Mouse (Mus musculus): Measurements from ENCODE around the gene Rrp9. TPM values are rescaled to one million over a fixed set of nuclear protein-coding genes. Genes with fewer than 3 reads are reported as not detected.

Rrp9 gene
- polyA plus RNA-seq, 1 experiment from 2014 or later = 36.2 TPM

DNA sequence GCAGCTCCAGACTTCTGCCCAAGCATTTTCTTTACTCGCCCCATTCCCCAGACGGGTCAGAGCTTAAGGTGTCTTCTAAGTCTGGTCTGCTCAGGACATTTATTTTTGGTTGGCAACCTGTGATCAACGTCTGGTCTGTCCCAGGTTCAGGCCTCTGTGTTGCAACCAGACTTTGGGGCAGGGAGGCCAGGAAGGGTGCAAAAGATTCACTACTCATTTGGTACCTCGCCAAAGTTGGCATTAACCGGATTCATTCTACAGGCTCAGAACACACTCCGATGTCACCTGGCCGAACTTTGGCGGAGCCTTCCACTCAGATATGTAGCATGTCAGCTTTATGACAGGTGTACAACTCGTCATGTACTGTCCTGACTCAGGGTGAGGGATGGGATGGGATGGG lies 27.8 kb upstream of the Rrp9 start:
- peak; percentile 29; the same call in 1 of the 2 replicates for ATAC-seq (ENCODE audit: low read depth)
- Histone ChIP-seq H3K4me3 (ENCODE audit: low read depth, low read length) (peak overlapping the region; percentile 53), H3K9ac (replicated peaks; ENCODE audit: low read depth, low read length) (0 out of 2 replicates have a peak overlapping the region, but pooled peaks have one; percentile 3), H3K27ac (ENCODE audit: low read depth, low read length) (peak overlapping the region; percentile 70), H3K36me3 (ENCODE audit: control insufficient read depth, insufficient read depth, low read length) (no peaks in the 10 kb centered on the region), H3K4me2 (ENCODE audit: low read depth, low read length) (peak overlapping the region; percentile 78), H3K4me1 (ENCODE audit: control insufficient read depth, insufficient read depth, low read length) (peaks cover 24% of the 10 kb centered on the region), H3K27me3 (ENCODE audit: control insufficient read depth, insufficient read depth, low read length) (no peaks in the 10 kb centered on the region), H3K9me3 (ENCODE audit: control insufficient read depth, low read length) (no peaks in the 10 kb centered on the region)
- WGBS = 40% methylated on average over 9 of the region's 9 CpGs

DNA sequence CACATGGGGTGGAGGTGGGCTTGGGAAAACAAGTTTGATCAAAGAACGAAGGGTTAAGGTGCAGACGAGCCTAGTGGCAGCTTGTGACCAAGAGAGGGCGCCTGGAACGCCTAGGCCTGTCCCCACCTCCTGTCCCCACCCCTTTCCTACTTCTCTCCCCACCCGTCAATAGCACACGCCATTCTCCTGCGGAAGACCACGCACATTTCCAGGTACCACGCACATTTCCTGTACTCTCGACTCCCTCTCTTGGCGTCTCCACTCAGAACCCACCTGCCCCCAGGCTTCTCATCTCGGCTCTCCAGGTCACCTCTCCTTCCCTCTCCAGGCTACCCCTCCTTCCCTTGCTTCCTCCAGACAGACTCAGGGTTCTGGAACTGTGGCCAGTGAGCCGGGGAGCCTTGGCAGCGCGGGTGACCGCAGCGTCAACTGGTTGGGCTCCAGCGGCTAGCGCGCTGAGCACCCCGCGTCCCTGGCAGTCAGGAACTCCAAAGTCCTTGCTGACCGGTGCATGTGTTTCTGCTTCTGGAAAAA lies 27.2 kb upstream of the Rrp9 start:
- peak overlapping the region; percentile 47 for H3K9ac ChIP-seq (replicated peaks; ENCODE audit: low read depth, low read length)
- peak; percentile 69; the same call in 1 of the 2 replicates for ATAC-seq (ENCODE audit: low read depth)
- 2% methylated on average over 23 of the region's 23 CpGs for WGBS
- no peaks in the 10 kb centered on the region for H3K36me3 ChIP-seq (ENCODE audit: control insufficient read depth, insufficient read depth, low read length)
- peaks cover 24% of the 10 kb centered on the region for H3K4me1 ChIP-seq (ENCODE audit: control insufficient read depth, insufficient read depth, low read length)
- no peaks in the 10 kb centered on the region for H3K9me3 ChIP-seq (ENCODE audit: control insufficient read depth, low read length)
- peak overlapping the region; percentile 35 for H3K4me3 ChIP-seq (ENCODE audit: low read depth, low read length)
- H3K27ac ChIP-seq (ENCODE audit: low read depth, low read length) = peak overlapping the region; percentile 66; the same call in 1 of the 2 replicates
- no peaks in the 10 kb centered on the region for H3K27me3 ChIP-seq (ENCODE audit: control insufficient read depth, insufficient read depth, low read length)
- peak overlapping the region; percentile 78 for H3K4me2 ChIP-seq (ENCODE audit: low read depth, low read length)

DNA sequence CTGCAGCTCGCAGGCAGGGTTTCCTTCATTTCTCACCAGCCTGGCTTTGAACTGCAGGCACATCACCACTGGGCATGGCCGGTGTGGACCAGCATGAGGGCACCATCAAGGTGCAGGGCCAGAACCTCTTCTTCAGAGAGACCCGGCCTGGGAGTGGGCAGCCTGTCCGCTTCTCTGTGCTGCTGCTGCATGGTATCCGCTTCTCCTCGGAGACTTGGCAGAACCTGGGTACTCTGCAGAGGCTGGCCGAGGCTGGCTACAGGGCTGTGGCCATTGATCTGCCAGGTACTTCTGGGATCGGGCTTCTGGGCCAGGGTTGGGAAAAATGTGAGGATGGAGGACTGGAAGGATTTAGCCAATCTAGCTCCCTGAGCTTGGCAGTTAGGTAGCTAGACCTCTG lies 25.8 kb upstream of the Rrp9 start:
- H3K4me2 ChIP-seq (ENCODE audit: low read depth, low read length) = no peak overlapping the region
- 93% methylated on average over 8 of the region's 8 CpGs for WGBS
- no peak overlapping the region for H3K9ac ChIP-seq (replicated peaks; ENCODE audit: low read depth, low read length)
- H3K4me3 ChIP-seq (ENCODE audit: low read depth, low read length) = no peak overlapping the region
- no peaks in the 10 kb centered on the region for H3K36me3 ChIP-seq (ENCODE audit: control insufficient read depth, insufficient read depth, low read length)
- ATAC-seq (ENCODE audit: low read depth) = no peak
- H3K9me3 ChIP-seq (ENCODE audit: control insufficient read depth, low read length) = no peaks in the 10 kb centered on the region
- no peaks in the 10 kb centered on the region for H3K27me3 ChIP-seq (ENCODE audit: control insufficient read depth, insufficient read depth, low read length)
- no peak overlapping the region for H3K27ac ChIP-seq (ENCODE audit: low read depth, low read length)
- H3K4me1 ChIP-seq (ENCODE audit: control insufficient read depth, insufficient read depth, low read length) = peaks cover 24% of the 10 kb centered on the region

DNA sequence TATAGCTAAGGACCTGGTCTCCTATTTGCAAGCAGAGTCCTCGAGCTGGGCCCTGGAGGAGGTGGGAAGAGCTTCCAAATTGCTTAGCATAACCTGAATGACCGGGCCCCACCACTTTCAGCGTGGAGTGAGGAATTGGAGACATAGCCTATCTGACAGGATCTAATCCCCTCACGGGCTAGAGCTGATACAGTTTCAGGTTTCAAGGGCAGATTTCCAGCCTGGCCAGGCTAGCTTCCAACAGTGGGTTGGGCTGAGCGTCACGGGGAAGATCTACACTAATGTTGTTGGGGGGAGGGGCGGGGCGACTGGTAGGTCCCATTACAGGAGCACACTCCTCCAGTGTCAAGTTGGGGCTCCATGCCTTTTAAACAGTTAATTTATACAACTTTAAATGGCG lies 25.1 kb upstream of the Rrp9 start:
- Histone ChIP-seq H3K4me3 (ENCODE audit: low read depth, low read length) (no peak overlapping the region), H3K36me3 (ENCODE audit: control insufficient read depth, insufficient read depth, low read length) (no peaks in the 10 kb centered on the region), H3K27me3 (ENCODE audit: control insufficient read depth, insufficient read depth, low read length) (no peaks in the 10 kb centered on the region), H3K9ac (replicated peaks; ENCODE audit: low read depth, low read length) (no peak overlapping the region), H3K4me1 (ENCODE audit: control insufficient read depth, insufficient read depth, low read length) (peaks cover 30% of the 10 kb centered on the region), H3K27ac (ENCODE audit: low read depth, low read length) (no peak overlapping the region), H3K9me3 (ENCODE audit: control insufficient read depth, low read length) (no peaks in the 10 kb centered on the region), H3K4me2 (ENCODE audit: low read depth, low read length) (no peak overlapping the region; the same call in 1 of the 2 replicates)
- no peak for ATAC-seq (ENCODE audit: low read depth)
- 19% methylated on average over 9 of the region's 9 CpGs for WGBS

DNA sequence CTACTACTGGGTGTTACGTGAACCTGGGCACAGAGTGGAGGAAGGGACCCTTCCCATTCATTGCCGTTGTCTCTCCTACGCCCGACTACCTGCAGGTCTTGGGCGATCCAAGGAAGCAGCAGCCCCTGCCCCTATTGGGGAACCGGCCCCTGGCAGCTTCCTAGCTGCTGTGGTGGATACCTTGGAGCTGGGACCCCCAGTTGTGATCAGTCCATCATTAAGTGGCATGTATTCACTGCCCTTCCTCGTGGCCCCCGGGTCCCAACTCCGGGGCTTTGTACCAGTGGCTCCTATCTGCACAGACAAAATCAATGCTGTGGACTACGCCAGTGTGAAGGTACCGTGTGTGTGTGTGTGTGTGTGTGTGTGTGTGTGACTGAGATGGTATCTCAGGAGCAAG lies 24.5 kb upstream of the Rrp9 start:
- Histone ChIP-seq H3K4me2 (ENCODE audit: low read depth, low read length) (no peak overlapping the region), H3K27me3 (ENCODE audit: control insufficient read depth, insufficient read depth, low read length) (no peaks in the 10 kb centered on the region), H3K36me3 (ENCODE audit: control insufficient read depth, insufficient read depth, low read length) (no peaks in the 10 kb centered on the region), H3K9ac (replicated peaks; ENCODE audit: low read depth, low read length) (no peak overlapping the region), H3K4me3 (ENCODE audit: low read depth, low read length) (no peak overlapping the region), H3K4me1 (ENCODE audit: control insufficient read depth, insufficient read depth, low read length) (peaks cover 37% of the 10 kb centered on the region), H3K9me3 (ENCODE audit: control insufficient read depth, low read length) (no peaks in the 10 kb centered on the region), H3K27ac (ENCODE audit: low read depth, low read length) (no peak overlapping the region)
- WGBS = 78% methylated on average over 11 of the region's 11 CpGs
- ATAC-seq (ENCODE audit: low read depth) = no peak

DNA sequence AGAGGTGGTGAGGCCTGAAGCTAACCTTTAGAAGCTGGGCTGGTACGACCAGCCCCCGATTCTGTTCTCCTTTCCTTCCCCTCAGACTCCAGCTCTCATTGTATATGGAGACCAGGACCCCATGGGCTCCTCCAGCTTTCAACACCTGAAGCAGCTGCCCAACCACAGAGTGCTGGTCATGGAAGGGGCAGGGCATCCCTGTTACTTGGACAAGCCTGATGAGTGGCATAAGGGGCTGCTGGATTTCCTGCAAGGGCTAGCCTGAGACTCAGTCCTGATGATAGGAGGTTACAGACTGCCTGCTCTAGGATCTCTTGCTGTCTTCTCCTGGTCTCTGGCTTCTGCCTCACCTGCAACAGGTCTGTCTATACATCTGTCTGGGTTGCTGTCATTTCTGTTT lies 23.9 kb upstream of the Rrp9 start:
- Histone ChIP-seq H3K27ac (ENCODE audit: low read depth, low read length) (no peak overlapping the region), H3K9me3 (ENCODE audit: control insufficient read depth, low read length) (no peaks in the 10 kb centered on the region), H3K4me3 (ENCODE audit: low read depth, low read length) (no peak overlapping the region), H3K27me3 (ENCODE audit: control insufficient read depth, insufficient read depth, low read length) (no peaks in the 10 kb centered on the region), H3K9ac (replicated peaks; ENCODE audit: low read depth, low read length) (no peak overlapping the region), H3K4me2 (ENCODE audit: low read depth, low read length) (no peak overlapping the region; the same call in 1 of the 2 replicates), H3K36me3 (ENCODE audit: control insufficient read depth, insufficient read depth, low read length) (no peaks in the 10 kb centered on the region), H3K4me1 (ENCODE audit: control insufficient read depth, insufficient read depth, low read length) (peaks cover 43% of the 10 kb centered on the region)
- ATAC-seq (ENCODE audit: low read depth) = no peak
- 82% methylated on average over 2 of the region's 2 CpGs for WGBS

DNA sequence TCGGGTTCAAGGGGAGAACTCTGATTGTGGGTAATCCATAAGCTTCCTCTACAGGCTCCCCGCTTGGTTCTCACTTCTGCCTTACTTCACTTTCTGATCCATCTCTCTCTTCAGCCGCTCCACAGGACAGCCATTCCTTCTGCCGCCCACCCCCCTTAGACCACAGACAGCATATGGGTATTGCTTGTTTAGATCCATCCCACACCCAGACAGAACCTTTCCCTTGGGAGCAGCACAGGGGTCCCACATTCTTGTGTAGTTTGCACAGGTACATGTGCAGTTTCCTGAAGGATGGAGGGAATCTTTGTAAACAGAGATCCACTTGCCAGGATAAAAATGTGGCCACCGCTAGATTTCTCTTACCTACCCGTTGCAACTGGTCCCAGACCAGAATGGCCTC lies 23.4 kb upstream of the Rrp9 start:
- Histone ChIP-seq H3K27me3 (ENCODE audit: control insufficient read depth, insufficient read depth, low read length) (no peaks in the 10 kb centered on the region), H3K27ac (ENCODE audit: low read depth, low read length) (no peak overlapping the region), H3K4me3 (ENCODE audit: low read depth, low read length) (peak overlapping the region; percentile 66), H3K9ac (replicated peaks; ENCODE audit: low read depth, low read length) (peak overlapping the region; percentile 92; the same call in 1 of the 2 replicates), H3K9me3 (ENCODE audit: control insufficient read depth, low read length) (no peaks in the 10 kb centered on the region), H3K4me1 (ENCODE audit: control insufficient read depth, insufficient read depth, low read length) (peaks cover 47% of the 10 kb centered on the region), H3K36me3 (ENCODE audit: control insufficient read depth, insufficient read depth, low read length) (no peaks in the 10 kb centered on the region), H3K4me2 (ENCODE audit: low read depth, low read length) (peak overlapping the region; percentile 91; the same call in 1 of the 2 replicates)
- ATAC-seq (ENCODE audit: low read depth) = no peak
- WGBS = 16% methylated on average over 6 of the region's 6 CpGs

DNA sequence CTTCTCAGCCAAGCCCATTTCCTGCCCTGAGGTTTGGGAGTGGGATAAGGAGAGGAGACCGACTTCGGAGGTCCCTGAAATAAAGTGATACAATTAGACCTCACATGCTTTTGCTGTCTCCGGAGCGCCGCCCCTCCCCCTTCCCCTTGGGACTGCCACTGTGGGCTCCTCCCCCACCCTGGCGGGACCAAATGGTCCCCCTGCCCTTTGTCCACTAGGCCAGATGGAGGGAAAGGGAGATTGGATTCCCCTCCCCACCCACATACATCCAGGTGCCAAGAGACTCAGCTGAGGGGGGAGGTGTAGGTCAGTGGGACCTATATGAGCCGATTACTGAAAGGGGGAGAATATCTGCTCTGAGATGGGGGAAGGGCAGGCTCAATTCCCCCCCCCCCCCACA lies 22.9 kb upstream of the Rrp9 start:
- Histone ChIP-seq H3K36me3 (ENCODE audit: control insufficient read depth, insufficient read depth, low read length) (no peaks in the 10 kb centered on the region), H3K27me3 (ENCODE audit: control insufficient read depth, insufficient read depth, low read length) (no peaks in the 10 kb centered on the region), H3K9me3 (ENCODE audit: control insufficient read depth, low read length) (no peaks in the 10 kb centered on the region), H3K27ac (ENCODE audit: low read depth, low read length) (peak overlapping the region; percentile 92), H3K4me3 (ENCODE audit: low read depth, low read length) (peak overlapping the region; percentile 66), H3K4me2 (ENCODE audit: low read depth, low read length) (peak overlapping the region; percentile 91), H3K9ac (replicated peaks; ENCODE audit: low read depth, low read length) (peak overlapping the region; percentile 92), H3K4me1 (ENCODE audit: control insufficient read depth, insufficient read depth, low read length) (peaks cover 50% of the 10 kb centered on the region)
- ATAC-seq (ENCODE audit: low read depth) = no peak
- 0% methylated on average over 7 of the region's 7 CpGs for WGBS

DNA sequence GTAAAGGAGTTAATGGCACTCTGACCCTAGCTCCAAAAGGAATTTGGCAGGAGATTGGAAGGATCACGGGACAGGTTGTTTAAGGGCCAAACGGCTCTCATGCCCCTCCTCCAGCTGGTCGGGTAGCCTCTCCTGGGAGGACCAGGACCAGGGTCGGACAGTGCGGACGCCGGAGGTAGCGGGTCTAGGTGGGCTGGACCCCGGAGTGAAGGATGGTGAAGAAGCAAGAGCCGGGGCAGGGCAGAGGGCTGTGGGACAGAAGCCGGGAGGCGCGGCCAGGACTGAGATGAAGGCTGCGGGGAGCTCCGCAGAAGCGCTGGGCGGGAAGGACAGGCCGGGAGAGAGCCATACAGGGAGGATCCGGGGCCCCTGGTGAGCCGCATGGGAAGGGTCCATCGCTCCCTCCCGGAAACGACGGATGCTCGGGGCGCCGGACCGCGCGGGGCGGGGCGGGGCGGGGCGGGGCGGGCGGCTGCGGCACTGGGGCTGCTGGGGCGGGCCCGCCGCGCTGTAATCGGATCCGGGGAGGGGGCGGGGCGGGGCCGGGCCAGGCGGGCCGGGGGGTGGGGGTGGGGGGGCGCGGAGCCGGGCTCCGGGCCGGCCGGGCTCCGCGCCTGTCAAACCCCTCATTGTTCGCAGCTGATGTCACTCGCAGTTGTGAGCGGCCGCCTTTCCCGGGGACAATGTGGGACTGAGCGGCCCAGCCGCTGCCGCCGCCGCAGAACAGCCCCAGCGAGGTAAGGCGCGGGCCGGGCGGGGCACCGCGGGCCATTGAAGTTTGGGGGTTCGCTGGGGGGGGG lies 22.3 kb upstream of the Rrp9 start, which contains the start of gene Pcbp4:
TSS of gene Pcbp4 (plus strand) at position 21 of the 800 bp plus-strand sequence.
- Histone ChIP-seq H3K9ac (replicated peaks; ENCODE audit: low read depth, low read length) (peak within 1 kb of the TSS; percentile 92), H3K9me3 (ENCODE audit: control insufficient read depth, low read length) (no peaks in the 10 kb centered on the region), H3K36me3 (ENCODE audit: control insufficient read depth, insufficient read depth, low read length) (0 out of 2 replicates have a peak, but pooled peaks cover 2% of the 10 kb centered on the region), H3K27ac (ENCODE audit: low read depth, low read length) (peak within 1 kb of the TSS; percentile 92), H3K27me3 (ENCODE audit: control insufficient read depth, insufficient read depth, low read length) (no peaks in the 10 kb centered on the region), H3K4me2 (ENCODE audit: low read depth, low read length) (peak within 1 kb of the TSS; percentile 91), H3K4me1 (ENCODE audit: control insufficient read depth, insufficient read depth, low read length) (peaks cover 47% of the 10 kb centered on the region), H3K4me3 (ENCODE audit: low read depth, low read length) (peak within 1 kb of the TSS; percentile 66)
- peak; percentile 63 for ATAC-seq (ENCODE audit: low read depth)
- WGBS = under 1% methylated on average over 49 of the region's 74 CpGs

Measured in neural tube, embryonic 14.5 days (tissue).